Mouse (Mus musculus) midbrain, embryonic 14.5 days (tissue): ENCODE results near the gene Hoxc12. TPM values are rescaled to one million over a fixed set of nuclear protein-coding genes. Genes with fewer than 3 reads are reported as not detected.

ENCODE experiments used
- ATAC-seq: fragments of 200-750 bp; cut with Nextera tagmentation; 2 replicates; pipeline ENCODE4 v1.8.0; 2017; ENCODE audit warnings: moderate number of reproducible peaks, moderate library complexity; ENCODE audit not compliant: low FRiP score, low TSS enrichment
- DNase-seq: peaks from one replicate; pipeline ENCODE4 v3.0.0-alpha.2; 2015
- H3K27ac ChIP-seq: fragments of 300-500 bp; sonication (generic); replicated peaks from 2 replicates; pipeline ENCODE4 v1.5.1; 2014; ENCODE audit warnings: mild to moderate bottlenecking, low read depth, low read length, moderate library complexity
- H3K27me3 ChIP-seq: fragments of 300-500 bp; sonication (generic); 2 replicates; pipeline ENCODE4 v1.6.1; 2014; ENCODE audit warnings: low read length, control low read depth, mixed read lengths; ENCODE audit not compliant: control insufficient read depth, insufficient read depth
- H3K36me3 ChIP-seq: fragments of 300-500 bp; sonication (generic); 2 replicates; pipeline ENCODE4 v1.6.1; 2014; ENCODE audit warnings: low read length, control low read depth; ENCODE audit not compliant: control insufficient read depth, insufficient read depth
- H3K4me1 ChIP-seq: fragments of 300-500 bp; sonication (generic); 2 replicates; pipeline ENCODE4 v1.6.1; 2014; ENCODE audit warnings: mild to moderate bottlenecking, antibody characterized with exemption, low read length, control low read depth; ENCODE audit not compliant: control insufficient read depth, insufficient read depth
- H3K4me2 ChIP-seq: fragments of 300-500 bp; sonication (generic); 2 replicates; pipeline ENCODE4 v1.6.1; 2014; ENCODE audit warnings: mild to moderate bottlenecking, low read length, moderate library complexity
- H3K4me3 ChIP-seq: fragments of 300-500 bp; sonication (generic); replicated peaks from 2 replicates; pipeline ENCODE4 v1.5.1; 2014; ENCODE audit warnings: low read depth, low read length
- H3K9ac ChIP-seq: fragments of 300-500 bp; sonication (generic); replicated peaks from 2 replicates; pipeline ENCODE4 v1.6.1; 2014; ENCODE audit warnings: mild to moderate bottlenecking, low read length, moderate library complexity
- H3K9me3 ChIP-seq: fragments of 300-500 bp; sonication (generic); 2 replicates; pipeline ENCODE4 v1.6.1; 2016; ENCODE audit warnings: low read length, control low read depth, mixed read lengths; ENCODE audit not compliant: control insufficient read depth
- WGBS: fragments of 180-500 bp; shearing (Covaris S2); extraction: QIAGEN DNeasy Blood & Tissue Kit; methylation state at CpG from one replicate; pipeline ENCODE4 v1.1.7; 2014; 5-methylcytosine and 5-hydroxymethylcytosine counted together
- polyA plus RNA-seq: library from polyadenylated mRNA; unstranded; fragments of >200 nt; fragmentation: Nextera tagmentation; extraction: Ambion mirVana; gene quantifications from 2 replicates; pipeline ENCODE4 v1.2.1, GENCODE M21; 2014

Hoxc12 gene
- polyA plus RNA-seq, 1 experiment from 2014 or later = not detected

DNA sequence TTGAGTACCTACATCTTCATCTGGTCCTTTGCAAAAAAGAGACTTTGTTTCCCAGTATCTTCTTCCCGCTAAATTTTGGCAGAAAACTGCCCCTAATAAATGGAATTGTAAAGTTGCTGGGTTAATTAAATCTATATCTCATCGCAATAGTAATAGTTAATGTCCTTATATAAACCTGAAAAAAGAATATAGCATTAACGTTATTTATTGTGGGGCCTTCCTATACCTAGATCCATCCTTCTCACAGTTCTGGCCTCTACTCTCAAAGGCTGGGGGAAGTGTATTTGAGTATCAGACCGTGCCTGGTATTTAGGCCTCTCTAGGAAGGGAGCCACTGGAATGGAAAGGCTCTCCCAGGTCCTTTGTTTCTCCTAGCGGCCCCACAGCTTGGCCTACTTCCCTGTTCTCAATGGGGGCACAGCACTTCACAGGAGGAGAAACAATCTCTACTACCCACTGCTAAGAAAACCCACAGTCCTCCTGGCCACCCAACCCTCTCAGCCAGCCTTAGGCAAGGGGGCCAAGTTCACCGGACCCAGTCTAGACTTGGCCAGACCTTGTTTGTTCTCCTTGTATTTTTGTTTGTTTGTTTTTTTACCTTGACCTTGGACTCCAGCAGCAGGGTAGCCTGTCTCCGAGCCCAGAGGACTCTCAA lies 17.8 kb upstream of the Hoxc12 start:
- Histone ChIP-seq H3K9me3 (no peaks in the 10 kb centered on the region), H3K4me2 (no peak overlapping the region), H3K27me3 (peaks cover 97% of the 10 kb centered on the region), H3K27ac (no peak overlapping the region), H3K36me3 (no peaks in the 10 kb centered on the region), H3K9ac (no peak overlapping the region), H3K4me1 (no peaks in the 10 kb centered on the region), H3K4me3 (no peak overlapping the region)
- no peak for DNase-seq
- WGBS = 1% methylated on average over 7 of the region's 7 CpGs
- ATAC-seq = no peak

GRCm38 (mm10) chr15:102919336-102920180 lies 17.0 kb upstream of the Hoxc12 start:
- Histone ChIP-seq H3K27ac (no peak overlapping the region), H3K27me3 (peaks cover 96% of the 10 kb centered on the region)

DNA sequence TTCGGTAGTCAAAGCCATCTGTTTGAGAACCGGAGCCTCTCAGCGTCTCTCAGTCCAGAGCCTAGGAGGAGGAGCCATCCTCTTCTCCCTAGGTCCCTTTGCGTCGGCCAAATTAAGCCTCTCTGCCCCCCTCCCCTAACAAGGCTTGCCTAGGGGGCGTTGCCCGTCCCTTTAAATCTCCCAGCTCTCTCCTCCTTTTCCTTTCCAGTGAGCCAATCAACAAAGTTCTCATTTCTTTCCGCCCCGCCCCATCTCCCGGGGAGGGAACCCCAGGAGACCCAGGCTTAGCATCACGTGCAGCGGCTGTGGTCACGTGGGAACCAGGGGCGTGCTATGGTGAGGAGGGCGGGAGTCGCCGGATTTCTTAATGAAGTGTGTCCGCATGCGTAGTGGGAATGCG lies 15.9 kb upstream of the Hoxc12 start:
- ATAC-seq = peak; percentile 84; the same call in 1 of the 2 replicates
- Histone ChIP-seq H3K9ac (no peak overlapping the region), H3K27ac (no peak overlapping the region), H3K4me1 (no peaks in the 10 kb centered on the region), H3K27me3 (peaks cover 98% of the 10 kb centered on the region), H3K4me3 (no peak overlapping the region), H3K9me3 (no peaks in the 10 kb centered on the region), H3K4me2 (peak overlapping the region; percentile 37), H3K36me3 (no peaks in the 10 kb centered on the region)
- DNase-seq = peak; percentile 81
- 0% methylated on average over 20 of the region's 20 CpGs for WGBS

More at GRCm38 (mm10) chr15:102919336-102920180, 17.0 kb upstream of the Hoxc12 start:
- ATAC-seq (no peak), DNase-seq (no peak)
- no peak overlapping the region for H3K4me2 ChIP-seq
- no peaks in the 10 kb centered on the region for H3K36me3 ChIP-seq
- H3K4me1 ChIP-seq = no peaks in the 10 kb centered on the region
- H3K9ac ChIP-seq = no peak overlapping the region
- H3K4me3 ChIP-seq = no peak overlapping the region
- WGBS = 3% methylated on average over 12 of the region's 12 CpGs
- no peaks in the 10 kb centered on the region for H3K9me3 ChIP-seq

DNA sequence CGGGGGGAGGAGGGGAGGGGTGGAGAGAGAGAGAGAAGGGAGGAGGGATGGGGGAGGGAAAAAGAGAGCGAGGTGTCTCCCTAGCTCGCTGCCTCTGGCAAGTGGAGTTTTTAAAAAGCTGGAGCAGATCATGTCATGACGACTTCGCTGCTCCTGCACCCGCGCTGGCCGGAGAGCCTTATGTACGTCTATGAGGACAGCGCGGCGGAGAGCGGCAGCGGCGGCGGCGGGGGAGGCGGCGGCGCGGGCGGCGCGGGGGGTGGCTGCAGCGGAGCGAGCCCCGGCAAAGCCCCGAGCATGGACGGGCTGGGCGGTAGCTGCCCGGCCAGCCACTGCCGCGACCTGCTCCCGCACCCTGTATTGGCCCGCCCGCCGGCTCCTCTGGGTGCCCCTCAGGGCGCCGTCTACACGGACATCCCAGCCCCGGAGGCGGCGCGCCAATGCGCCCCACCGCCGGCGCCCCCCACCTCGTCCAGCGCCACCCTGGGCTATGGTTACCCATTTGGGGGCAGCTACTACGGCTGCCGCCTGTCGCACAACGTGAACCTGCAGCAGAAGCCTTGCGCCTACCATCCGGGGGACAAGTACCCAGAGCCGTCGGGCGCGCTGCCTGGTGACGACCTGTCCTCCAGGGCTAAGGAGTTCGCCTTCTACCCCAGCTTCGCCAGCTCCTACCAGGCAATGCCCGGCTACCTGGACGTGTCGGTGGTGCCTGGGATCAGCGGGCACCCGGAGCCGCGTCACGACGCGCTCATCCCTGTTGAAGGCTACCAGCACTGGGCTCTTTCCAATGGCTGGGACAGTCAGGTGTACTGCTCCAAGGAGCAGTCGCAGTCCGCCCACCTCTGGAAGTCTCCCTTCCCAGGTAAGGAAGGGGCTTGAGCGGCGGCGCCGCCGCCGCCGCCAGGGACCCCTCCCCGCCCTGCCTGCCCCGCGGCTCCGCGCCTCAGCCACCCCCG lies 15.2 kb upstream of the Hoxc12 start, which contains the start of gene Hoxc13:
Hoxc13 (plus strand) TSS at position 51 of the 959 bp plus-strand sequence.
- DNase-seq = no peak
- under 1% methylated on average over 67 of the region's 88 CpGs for WGBS
- no peaks in the 10 kb centered on the region for H3K9me3 ChIP-seq
- no peak within 1 kb of the TSS for H3K9ac ChIP-seq
- peaks cover 98% of the 10 kb centered on the region for H3K27me3 ChIP-seq
- H3K4me1 ChIP-seq = no peaks in the 10 kb centered on the region
- peak within 1 kb of the TSS; percentile 37 for H3K4me2 ChIP-seq
- H3K4me3 ChIP-seq = 0 out of 2 replicates have a peak within 1 kb of the TSS, but pooled peaks have one; percentile 8
- no peak within 1 kb of the TSS for H3K27ac ChIP-seq
- H3K36me3 ChIP-seq = no peaks in the 10 kb centered on the region
- peak; percentile 58 for ATAC-seq

DNA sequence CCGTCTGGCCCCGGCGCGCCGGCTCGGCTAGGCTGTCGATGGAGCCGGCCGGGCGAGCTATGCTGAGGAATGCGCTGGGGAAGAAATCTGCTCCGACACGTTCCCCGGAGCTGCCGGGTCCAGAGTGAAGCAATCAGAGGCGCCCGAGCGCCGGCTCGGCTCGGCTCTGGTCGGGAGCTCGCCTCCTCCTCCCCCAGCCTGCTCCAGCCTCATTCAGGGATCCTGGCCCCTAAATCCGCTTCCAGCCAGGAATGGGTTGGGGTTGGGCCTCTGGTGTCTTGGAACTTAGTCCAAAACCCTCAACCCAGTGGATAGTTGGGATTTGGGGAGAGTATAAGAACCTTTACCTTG lies 14.6 kb upstream of the Hoxc12 start:
- Histone ChIP-seq H3K4me3 (0 out of 2 replicates have a peak overlapping the region, but pooled peaks have one; percentile 0), H3K9ac (no peak overlapping the region), H3K27ac (no peak overlapping the region), H3K4me1 (no peaks in the 10 kb centered on the region), H3K9me3 (no peaks in the 10 kb centered on the region), H3K4me2 (no peak overlapping the region), H3K27me3 (peaks cover 98% of the 10 kb centered on the region), H3K36me3 (no peaks in the 10 kb centered on the region)
- ATAC-seq (no peak), DNase-seq (no peak)
- 1% methylated on average over 24 of the region's 24 CpGs for WGBS

GRCm38 (mm10) chr15:102922636-102923500 lies 13.7 kb upstream of the Hoxc12 start:
- DNase-seq = no peak
- WGBS = 7% methylated on average over 6 of the region's 6 CpGs
- ATAC-seq = no peak
- H3K9me3 ChIP-seq = no peaks in the 10 kb centered on the region
- H3K4me1 ChIP-seq = no peaks in the 10 kb centered on the region
- no peak overlapping the region for H3K4me3 ChIP-seq
- H3K36me3 ChIP-seq = no peaks in the 10 kb centered on the region
- no peak overlapping the region for H3K4me2 ChIP-seq
- peaks cover 98% of the 10 kb centered on the region for H3K27me3 ChIP-seq
- H3K9ac ChIP-seq = no peak overlapping the region
- H3K27ac ChIP-seq = no peak overlapping the region

DNA sequence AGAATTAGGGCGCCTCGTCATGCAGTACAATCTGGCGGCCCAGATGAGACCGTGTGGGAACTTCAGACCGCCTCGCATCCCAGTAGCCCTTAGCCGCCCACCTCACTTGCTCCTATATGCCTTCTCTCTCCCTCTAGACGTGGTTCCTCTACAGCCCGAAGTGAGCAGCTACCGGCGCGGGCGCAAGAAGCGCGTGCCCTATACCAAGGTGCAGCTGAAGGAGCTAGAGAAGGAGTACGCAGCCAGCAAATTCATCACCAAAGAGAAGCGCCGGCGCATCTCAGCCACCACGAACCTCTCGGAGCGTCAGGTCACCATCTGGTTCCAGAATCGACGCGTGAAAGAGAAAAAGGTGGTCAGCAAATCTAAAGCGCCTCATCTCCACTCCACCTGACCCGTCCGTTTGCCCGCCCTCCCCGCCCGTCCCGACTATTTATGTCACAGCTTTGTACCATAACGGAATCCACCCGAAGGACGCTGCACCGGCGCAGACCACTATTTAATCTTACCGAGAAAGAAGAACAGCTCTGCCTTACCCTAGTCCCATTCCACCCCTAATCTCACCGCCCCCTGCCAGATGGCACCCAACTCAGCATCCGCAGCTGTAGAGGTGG lies 9.4 kb upstream of the Hoxc12 start:
- no peaks in the 10 kb centered on the region for H3K9me3 ChIP-seq
- no peak overlapping the region for H3K4me3 ChIP-seq
- H3K4me1 ChIP-seq = no peaks in the 10 kb centered on the region
- DNase-seq (no peak), ATAC-seq (no peak)
- H3K4me2 ChIP-seq = no peak overlapping the region
- peaks cover 99% of the 10 kb centered on the region for H3K27me3 ChIP-seq
- 1% methylated on average over 40 of the region's 40 CpGs for WGBS
- H3K36me3 ChIP-seq = no peaks in the 10 kb centered on the region
- no peak overlapping the region for H3K9ac ChIP-seq
- no peak overlapping the region for H3K27ac ChIP-seq
